Comparison of ENCODE assay signal across 16 mouse cellular contexts in the genomic region with DNA sequence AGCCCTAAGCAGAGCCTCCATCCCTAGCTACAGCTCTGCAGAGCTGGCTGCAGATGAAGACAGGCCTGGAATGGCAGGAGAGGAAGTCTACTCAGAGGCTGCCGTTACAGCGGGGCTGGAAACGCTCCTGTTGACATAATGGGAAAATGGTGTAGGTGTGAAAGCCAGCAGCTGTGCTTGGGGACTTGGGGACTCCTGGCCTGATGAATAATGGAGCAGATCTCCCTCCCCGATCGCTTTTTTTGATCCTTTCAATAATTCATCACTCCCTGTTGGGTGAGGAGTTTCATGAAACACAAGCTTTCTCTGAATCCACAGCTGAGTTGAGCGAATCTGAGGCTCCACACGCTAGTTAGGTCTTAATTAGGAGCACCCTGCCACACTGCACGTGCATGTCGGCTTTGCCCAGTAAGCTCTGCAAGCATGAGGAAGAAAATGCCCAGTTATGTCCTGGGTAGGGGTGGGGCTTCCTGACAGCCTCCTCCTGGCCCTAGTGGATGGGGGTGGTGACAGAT. TPM values are rescaled to one million over a fixed set of nuclear protein-coding genes. Genes with fewer than 3 reads are reported as not detected.
A peak's percentile ranks its signal among the peaks of the same experiment; 100 is the strongest.
DNase-seq lines count a peak whose midpoint lies in the region; ATAC-seq and TF ChIP-seq lines count a peak whose summit lies in the region.
"Had no signal": no experiment of that assay in that cellular context is flagged by ENCODE, and none has a peak within 500 bp of the region (broad histone marks: within the 10 kb centered on the region; RNA-seq: fewer than 3 reads in every experiment).

No protein-coding gene starts in this region.

- no peak for DNase-seq in forebrain, embryonic 11.5 days (ENCODE audit: low spot score)
- peak; percentile 21 for DNase-seq in neural tube, embryonic 11.5 days (ENCODE audit: low spot score)
- DNase-seq in neural tube, embryonic 10.5 days (ENCODE audit: extremely low spot score, low spot score), result no peak
- no peak for DNase-seq in gastrocnemius, adult 2 months
- DNase-seq in heart, postnatal 14 days, result no peak
- no peak for DNase-seq in lung, postnatal 25 days (ENCODE audit: low spot score)
- DNase-seq: adrenal gland, postnatal 10 days; cerebellum, postnatal 14 days; liver; lung, embryonic 14.5 days had no signal

- no peaks in the 10 kb centered on the region for H3K36me3 ChIP-seq in forebrain, embryonic 13.5 days (ENCODE audit: poor library complexity, severe bottlenecking)
- H3K36me3 ChIP-seq in forebrain, embryonic 11.5 days (ENCODE audit: control insufficient read depth, insufficient read depth, low read length), result no peaks in the 10 kb centered on the region
- H3K36me3 ChIP-seq in neural tube, embryonic 11.5 days (ENCODE audit: control insufficient read depth, insufficient read depth, low read length), result no peaks in the 10 kb centered on the region
- H3K36me3 ChIP-seq in midbrain, embryonic 12.5 days, result no peaks in the 10 kb centered on the region
- H3K36me3 ChIP-seq: embryonic facial prominence, embryonic 13.5 days had no signal

- H3K4me1 ChIP-seq in forebrain, embryonic 13.5 days, result peaks cover 30% of the 10 kb centered on the region
- no peaks in the 10 kb centered on the region for H3K4me1 ChIP-seq in forebrain, embryonic 11.5 days (replicated peaks; ENCODE audit: control insufficient read depth, insufficient read depth, low read length)
- no peaks in the 10 kb centered on the region; the same call in 1 of the 2 replicates for H3K4me1 ChIP-seq in neural tube, embryonic 11.5 days (ENCODE audit: control insufficient read depth, insufficient read depth, low read length)
- H3K4me1 ChIP-seq in midbrain, embryonic 12.5 days, result peaks cover 21% of the 10 kb centered on the region

- 31% methylated on average over 9 of the region's 9 CpGs for WGBS in forebrain, embryonic 13.5 days
- 62% methylated on average over 9 of the region's 9 CpGs for WGBS in forebrain, embryonic 11.5 days
- 61% methylated on average over 9 of the region's 9 CpGs for WGBS in neural tube, embryonic 11.5 days
- 44% methylated on average over 9 of the region's 9 CpGs for WGBS in midbrain, embryonic 12.5 days

- H3K9ac ChIP-seq in forebrain, embryonic 13.5 days, result no peak overlapping the region
- no peak overlapping the region for H3K9ac ChIP-seq in forebrain, embryonic 11.5 days (ENCODE audit: low read length)
- no peak overlapping the region for H3K9ac ChIP-seq in neural tube, embryonic 11.5 days (ENCODE audit: low read length)
- H3K9ac ChIP-seq in midbrain, embryonic 12.5 days (replicated peaks), result no peak overlapping the region
- H3K9ac ChIP-seq: embryonic facial prominence, embryonic 13.5 days; lung, embryonic 14.5 days had no signal

- H3K4me2 ChIP-seq in forebrain, embryonic 13.5 days, result 0 out of 2 replicates have a peak overlapping the region, but pooled peaks have one; percentile 8
- no peak overlapping the region for H3K4me2 ChIP-seq in forebrain, embryonic 11.5 days (ENCODE audit: low read depth, low read length, severe bottlenecking)
- H3K4me2 ChIP-seq in neural tube, embryonic 11.5 days (ENCODE audit: low read depth), result no peak overlapping the region
- H3K4me2 ChIP-seq in midbrain, embryonic 12.5 days (replicated peaks), result 0 out of 2 replicates have a peak overlapping the region, but pooled peaks have one; percentile 21
- H3K4me2 ChIP-seq: embryonic facial prominence, embryonic 13.5 days; heart, embryonic 11.5 days; lung, embryonic 14.5 days had no signal

- no peak for TF ChIP-seq CTCF in gastrocnemius, adult 2 months (IDR thresholded peaks at IDR 0.05)

- peak; percentile 64 for ATAC-seq in forebrain, embryonic 13.5 days
- ATAC-seq in forebrain, embryonic 11.5 days (replicated peaks; ENCODE audit: low FRiP score), result no peak
- no peak for ATAC-seq in neural tube, embryonic 11.5 days (ENCODE audit: insufficient read depth, low FRiP score, low TSS enrichment)
- peak; percentile 28 for ATAC-seq in midbrain, embryonic 12.5 days (ENCODE audit: low FRiP score, low read depth)

- H3K27me3 ChIP-seq in forebrain, embryonic 13.5 days, result peaks cover 23% of the 10 kb centered on the region
- H3K27me3 ChIP-seq in forebrain, embryonic 11.5 days (ENCODE audit: control insufficient read depth, insufficient read depth, low read length), result peaks cover 13% of the 10 kb centered on the region
- H3K27me3 ChIP-seq in neural tube, embryonic 11.5 days (ENCODE audit: control insufficient read depth, insufficient read depth, low read length), result peaks cover 12% of the 10 kb centered on the region
- peaks cover 52% of the 10 kb centered on the region for H3K27me3 ChIP-seq in midbrain, embryonic 12.5 days

- no peaks in the 10 kb centered on the region for H3K9me3 ChIP-seq in forebrain, embryonic 13.5 days (replicated peaks)
- H3K9me3 ChIP-seq in forebrain, embryonic 11.5 days (ENCODE audit: control insufficient read depth, low read length), result no peaks in the 10 kb centered on the region
- H3K9me3 ChIP-seq in neural tube, embryonic 11.5 days (ENCODE audit: control insufficient read depth, low read length), result no peaks in the 10 kb centered on the region
- no peaks in the 10 kb centered on the region for H3K9me3 ChIP-seq in midbrain, embryonic 12.5 days
- H3K9me3 ChIP-seq: embryonic facial prominence, embryonic 13.5 days had no signal

- intact Hi-C loops in gastrocnemius, adult 2 months (cut with DNase I), result no loop called here
- intact Hi-C loops in heart, postnatal 14 days (cut with DNase I), result no loop called here

- H3K4me3 ChIP-seq in forebrain, embryonic 13.5 days, result no peak overlapping the region
- no peak overlapping the region for H3K4me3 ChIP-seq in forebrain, embryonic 11.5 days (ENCODE audit: low read depth, low read length)
- H3K4me3 ChIP-seq in neural tube, embryonic 11.5 days (ENCODE audit: low read depth, low read length), result no peak overlapping the region
- H3K4me3 ChIP-seq in midbrain, embryonic 12.5 days, result no peak overlapping the region
- H3K4me3 ChIP-seq in gastrocnemius, adult 2 months, result no peak overlapping the region
- H3K4me3 ChIP-seq: embryonic facial prominence, embryonic 13.5 days had no signal

- peak overlapping the region; percentile 37 for H3K27ac ChIP-seq in forebrain, embryonic 13.5 days
- H3K27ac ChIP-seq in forebrain, embryonic 11.5 days (ENCODE audit: low read depth, low read length), result no peak overlapping the region
- no peak overlapping the region for H3K27ac ChIP-seq in neural tube, embryonic 11.5 days (ENCODE audit: low read depth, low read length)
- peak overlapping the region; percentile 65 for H3K27ac ChIP-seq in midbrain, embryonic 12.5 days (replicated peaks)
- no peak overlapping the region for H3K27ac ChIP-seq in gastrocnemius, adult 2 months
- H3K27ac ChIP-seq: embryonic facial prominence, embryonic 13.5 days had no signal

RNA-seq across cellular contexts. Expression of a gene that starts 2.9 kb away (rescaled TPM):
- polyA plus RNA-seq in forebrain, embryonic 13.5 days (2015; fragmentation: Nextera tagmentation; extraction: Ambion mirVana), result 1.4 and 2.2 TPM in 2 replicates
- polyA plus RNA-seq in forebrain, embryonic 11.5 days (2014; fragmentation: Nextera tagmentation; extraction: Ambion mirVana), result 0.69 and 1.1 TPM in 2 replicates
- 2.7 and 3.8 TPM in 2 replicates for polyA plus RNA-seq in neural tube, embryonic 11.5 days (2014; fragmentation: Nextera tagmentation; extraction: Ambion mirVana)
- polyA plus RNA-seq in midbrain, embryonic 12.5 days (2016; fragmentation: Nextera tagmentation; extraction: Ambion mirVana), result 1.4 and 1.6 TPM in 2 replicates
- total RNA-seq in gastrocnemius, adult 2 months (2021), result under 1 TPM in 1 of 2 experiments, not detected in 1; 0.08 TPM
- under 1 TPM; 0.10 to 0.22 TPM for total RNA-seq in heart, postnatal 14 days (2021)
- total RNA-seq: gastrocnemius, adult 18-20 months had no signal
- polyA plus RNA-seq: heart, embryonic 11.5 days; spleen, adult 2 months had no signal

Comparison
In these comparisons a context has a peak if more than half of its experiments do, and no peak if none do; other contexts are left out.
1. ATAC-seq: peak in forebrain, embryonic 13.5 days (single experiment) and midbrain, embryonic 12.5 days (single experiment); none in forebrain, embryonic 11.5 days (single experiment) and neural tube, embryonic 11.5 days (single experiment).
2. H3K27ac ChIP-seq: peak in forebrain, embryonic 13.5 days (single experiment) and midbrain, embryonic 12.5 days (single experiment); none in forebrain, embryonic 11.5 days (single experiment), neural tube, embryonic 11.5 days (single experiment) and gastrocnemius, adult 2 months (single experiment).
3. H3K4me2 ChIP-seq: peak in forebrain, embryonic 13.5 days (single experiment) and midbrain, embryonic 12.5 days (single experiment); none in forebrain, embryonic 11.5 days (single experiment) and neural tube, embryonic 11.5 days (single experiment).